Mouse (Mus musculus): ENCODE data around the gene Gbx1.

Gbx1 gene

GRCm38 (mm10) chr5:24524522-24524921 is 2.5 kb downstream of the Gbx1 start:
- no peak for DNase-seq

GRCm38 (mm10) chr5:24523806-24524205 is 3.2 kb downstream of the Gbx1 start:
- DNase-seq, result no peak

GRCm38 (mm10) chr5:24521366-24521765 is 5.6 kb downstream of the Gbx1 start:
- DNase-seq, result no peak

GRCm38 (mm10) chr5:24512271-24512670 is 14.7 kb downstream of the Gbx1 start:
- DNase-seq, result no peak

- DNase-seq, result peak; percentile 37 to 44
Observed at GRCm38 (mm10) chr5:24510635-24511034, 16.4 kb downstream of the Gbx1 start.

GRCm38 (mm10) chr5:24508406-24508805 is 18.6 kb downstream of the Gbx1 start:
- DNase-seq, result no peak

GRCm38 (mm10) chr5:24505513-24505912 is 21.5 kb downstream of the Gbx1 start:
- no peak for DNase-seq

- no peak for DNase-seq
Observed at GRCm38 (mm10) chr5:24502786-24503185, 24.2 kb downstream of the Gbx1 start.

GRCm38 (mm10) chr5:24500851-24501250 is 26.2 kb downstream of the Gbx1 start:
- DNase-seq, result no peak

GRCm38 (mm10) chr5:24499113-24499512 is 27.9 kb downstream of the Gbx1 start:
- no peak for DNase-seq

- no peak for DNase-seq
Observed at GRCm38 (mm10) chr5:24497526-24497925, 29.5 kb downstream of the Gbx1 start.

GRCm38 (mm10) chr5:24496756-24497155 is 30.2 kb downstream of the Gbx1 start:
- DNase-seq, result no peak

GRCm38 (mm10) chr5:24495019-24495418 is 32.0 kb downstream of the Gbx1 start:
- no peak for DNase-seq

- DNase-seq, result no peak
Observed at GRCm38 (mm10) chr5:24492546-24493285, 34.3 kb downstream of the Gbx1 start.

GRCm38 (mm10) chr5:24490413-24490920 is 36.5 kb downstream of the Gbx1 start:
- no peak for DNase-seq

GRCm38 (mm10) chr5:24486738-24487137 is 40.3 kb downstream of the Gbx1 start:
- DNase-seq, result no peak

- peak; percentile 84 to 85 for DNase-seq
Observed at GRCm38 (mm10) chr5:24486097-24486496, 40.9 kb downstream of the Gbx1 start.

GRCm38 (mm10) chr5:24484963-24485362 is 42.0 kb downstream of the Gbx1 start:
- no peak for DNase-seq

- DNase-seq, result peak; percentile 31 to 38
Observed at GRCm38 (mm10) chr5:24483326-24483725, 43.7 kb downstream of the Gbx1 start.

GRCm38 (mm10) chr5:24482247-24483079 is 44.5 kb downstream of the Gbx1 start:
- DNase-seq, result no peak

- peak; percentile 42 to 45 for DNase-seq
Observed at GRCm38 (mm10) chr5:24481647-24482046, 45.4 kb downstream of the Gbx1 start.

GRCm38 (mm10) chr5:24477909-24478308 is 49.1 kb downstream of the Gbx1 start:
- DNase-seq, result no peak

GRCm38 (mm10) chr5:24475476-24476241 is 51.3 kb downstream of the Gbx1 start:
- DNase-seq, result no peak

All from B cell, adult 2 months (primary cell).